Mouse (Mus musculus) G1E (cell line): ENCODE measurements around the gene Tmtc1. TPM values are rescaled to one million over a fixed set of nuclear protein-coding genes. Genes with fewer than 3 reads are reported as not detected.

ENCODE experiments used
- ATAC-seq: 2 replicates; pipeline ENCODE4 v1.8.0; 2016; ENCODE audit warnings: mild to moderate bottlenecking; ENCODE audit not compliant: insufficient number of reproducible peaks, poor library complexity, low FRiP score, severe bottlenecking; ENCODE audit errors: extremely low read depth
- DNase-seq: peaks from one replicate; pipeline ENCODE4 v3.0.0; 2012; ENCODE audit warnings: low spot score
- H3K27me3 ChIP-seq: 2 replicates; pipeline ENCODE4 v1.6.1; 2012; ENCODE audit warnings: mild to moderate bottlenecking, low read length, inconsistent platforms; ENCODE audit not compliant: insufficient read depth
- H3K36me3 ChIP-seq: replicated peaks from 2 replicates; pipeline ENCODE3; 2012; ENCODE audit warnings: mild to moderate bottlenecking, inconsistent platforms
- H3K4me1 ChIP-seq: 2 replicates; pipeline ENCODE4 v1.6.1; 2012; ENCODE audit warnings: low read depth, low read length, inconsistent platforms, mixed read lengths; ENCODE audit not compliant: insufficient read depth
- H3K4me3 ChIP-seq: 2 replicates; pipeline ENCODE4 v1.5.1; 2012; ENCODE audit warnings: low read depth, mild to moderate bottlenecking, inconsistent platforms, low read length, moderate library complexity, mixed read lengths
- H3K9me3 ChIP-seq: replicated peaks from 2 replicates; pipeline ENCODE4 v1.6.1; 2012; ENCODE audit warnings: inconsistent platforms
- CTCF ChIP-seq: IDR thresholded peaks from 2 replicates; pipeline ENCODE4 v1.5.1; 2012; ENCODE audit warnings: low read depth, low read length, inconsistent platforms, mixed read lengths
- GATA1 ChIP-seq: IDR thresholded peaks from 2 replicates; pipeline ENCODE4 v1.6.1; 2012; ENCODE audit warnings: borderline replicate concordance, low read length, inconsistent platforms, mixed read lengths
- GATA2 ChIP-seq: IDR thresholded peaks from 2 replicates; pipeline ENCODE4 v1.6.1; 2012; ENCODE audit warnings: low read depth, low read length, inconsistent platforms, borderline replicate concordance
- POLR2AphosphoS5 ChIP-seq: IDR thresholded peaks from 2 replicates; pipeline ENCODE4 v1.6.1; 2012; ENCODE audit warnings: low read depth, low read length, inconsistent platforms; ENCODE audit not compliant: insufficient replicate concordance
- TAL1 ChIP-seq: conservative IDR thresholded peaks from 2 replicates; pipeline ENCODE4 v1.6.1; 2012; ENCODE audit warnings: low read depth, low read length, inconsistent platforms, mixed read lengths
- polyA plus RNA-seq: library from polyadenylated mRNA; stranded (reverse); fragments of >175 nt; gene quantifications from 2 replicates; pipeline ENCODE4 v1.2.3, GENCODE M21; 2012
- total RNA-seq, 2 experiments: library from RNA; stranded (forward) in 1 of 2; stranded (reverse) in 1 of 2; fragments of 200-1000 nt in 1 of 2; fragments of >200 nt in 1 of 2; fragmentation: Nextera tagmentation in 1 of 2; gene quantifications; 2 replicates each; pipeline ENCODE4 v1.2.3; 2014 to 2017

Gene Tmtc1
- total and polyA plus RNA-seq, 3 experiments: 0.05 TPM; not detected in 2

DNA sequence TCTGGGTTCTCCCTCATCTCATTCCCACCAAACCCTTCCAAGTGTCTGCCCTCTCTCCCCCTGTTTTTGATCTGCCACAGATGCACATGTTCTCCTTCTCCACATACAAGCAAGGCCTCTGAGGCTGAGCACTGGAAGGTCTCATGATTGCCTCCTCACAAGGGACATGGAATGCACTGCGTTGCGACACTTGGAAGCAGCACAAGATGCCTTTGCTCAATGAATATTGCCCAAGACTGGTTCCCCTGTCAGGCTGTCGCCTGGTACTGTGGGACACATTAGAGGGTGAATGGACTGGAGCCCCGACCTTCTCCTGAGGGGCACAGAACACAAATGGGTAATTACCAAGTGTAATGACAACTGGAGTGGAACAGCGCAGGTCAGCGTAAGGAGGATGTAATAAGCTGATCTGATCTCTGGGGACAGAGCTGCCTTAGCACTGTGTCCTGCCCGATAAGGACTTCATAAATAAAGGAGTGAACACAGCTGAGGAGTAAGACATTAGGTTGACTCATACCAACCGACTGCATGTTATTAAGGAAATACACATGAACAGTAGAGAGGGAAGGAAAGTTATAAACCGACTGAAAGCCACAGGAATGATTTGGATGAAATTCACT, 62.9 kb downstream of the Tmtc1 start:
- TF ChIP-seq TAL1 (no peak), GATA2 (no peak), POLR2AphosphoS5 (no peak), CTCF (no peak), GATA1 (no peak)
- no peak for ATAC-seq
- DNase-seq: no peak
- 0 out of 2 replicates have a peak, but pooled peaks cover 3% of the 10 kb centered on the region for H3K27me3 ChIP-seq
- H3K9me3 ChIP-seq: no peaks in the 10 kb centered on the region
- no peaks in the 10 kb centered on the region for H3K36me3 ChIP-seq
- H3K4me1 ChIP-seq: no peaks in the 10 kb centered on the region
- no peak overlapping the region for H3K4me3 ChIP-seq

- no peaks in the 10 kb centered on the region for H3K9me3 ChIP-seq
- TF ChIP-seq POLR2AphosphoS5 (no peak), GATA1 (no peak), CTCF (no peak), GATA2 (no peak), TAL1 (no peak)
- no peak for ATAC-seq
Measured at GRCm38 (mm10) chr6:148375618-148376209, 68.5 kb downstream of the Tmtc1 start.

GRCm38 (mm10) chr6:148375015-148375414, 69.2 kb downstream of the Tmtc1 start:
- DNase-seq: no peak
- no peak overlapping the region for H3K4me3 ChIP-seq
- no peaks in the 10 kb centered on the region for H3K9me3 ChIP-seq
- TF ChIP-seq TAL1 (no peak), POLR2AphosphoS5 (no peak), CTCF (no peak), GATA2 (no peak), GATA1 (no peak)
- no peaks in the 10 kb centered on the region for H3K4me1 ChIP-seq
- no peak for ATAC-seq
- H3K27me3 ChIP-seq: 0 out of 2 replicates have a peak, but pooled peaks cover 4% of the 10 kb centered on the region
- H3K36me3 ChIP-seq: no peaks in the 10 kb centered on the region

More at GRCm38 (mm10) chr6:148375618-148376209, 68.5 kb downstream of the Tmtc1 start:
- DNase-seq: no peak
- no peak overlapping the region for H3K4me3 ChIP-seq
- 0 out of 2 replicates have a peak, but pooled peaks cover 4% of the 10 kb centered on the region for H3K27me3 ChIP-seq
- H3K36me3 ChIP-seq: no peaks in the 10 kb centered on the region
- no peaks in the 10 kb centered on the region for H3K4me1 ChIP-seq

DNA sequence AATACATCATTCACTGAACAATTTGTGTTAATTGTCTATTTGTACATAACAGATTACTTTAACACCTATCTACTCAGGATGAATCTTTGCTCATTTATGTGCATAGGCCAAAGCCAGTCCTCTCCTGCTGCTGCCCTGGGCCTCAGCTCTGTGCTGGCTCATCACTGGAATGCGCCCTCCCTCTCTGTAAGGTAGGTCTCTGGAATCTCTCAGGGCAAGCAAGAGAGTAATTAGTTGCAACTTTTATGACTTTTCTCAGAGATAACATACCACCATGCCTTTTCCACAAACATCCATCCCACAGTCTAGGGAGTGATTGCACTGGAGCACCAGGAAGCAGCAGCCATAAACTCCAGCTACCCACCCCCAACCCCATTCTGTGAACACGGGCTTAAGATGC, 70.7 kb downstream of the Tmtc1 start:
- no peak overlapping the region for H3K4me3 ChIP-seq
- 0 out of 2 replicates have a peak, but pooled peaks cover 4% of the 10 kb centered on the region for H3K27me3 ChIP-seq
- no peaks in the 10 kb centered on the region for H3K4me1 ChIP-seq
- no peak for ATAC-seq
- no peak for DNase-seq
- TF ChIP-seq GATA1: no peak
- no peak for TF ChIP-seq TAL1
- TF ChIP-seq GATA2: no peak
- no peak for TF ChIP-seq CTCF
- TF ChIP-seq POLR2AphosphoS5: no peak
- H3K36me3 ChIP-seq: no peaks in the 10 kb centered on the region
- no peaks in the 10 kb centered on the region for H3K9me3 ChIP-seq

- Histone ChIP-seq H3K27me3 (0 out of 2 replicates have a peak, but pooled peaks cover 4% of the 10 kb centered on the region), H3K9me3 (no peaks in the 10 kb centered on the region), H3K4me1 (no peaks in the 10 kb centered on the region), H3K4me3 (no peak overlapping the region), H3K36me3 (no peaks in the 10 kb centered on the region)
- DNase-seq (no peak), ATAC-seq (no peak; the same call in 1 of the 2 replicates)
- TF ChIP-seq CTCF (0 out of 2 replicates have a peak, but pooled peaks have one; percentile 5), TAL1 (no peak)
Measured at GRCm38 (mm10) chr6:148371223-148371622, 73.0 kb downstream of the Tmtc1 start.

DNA sequence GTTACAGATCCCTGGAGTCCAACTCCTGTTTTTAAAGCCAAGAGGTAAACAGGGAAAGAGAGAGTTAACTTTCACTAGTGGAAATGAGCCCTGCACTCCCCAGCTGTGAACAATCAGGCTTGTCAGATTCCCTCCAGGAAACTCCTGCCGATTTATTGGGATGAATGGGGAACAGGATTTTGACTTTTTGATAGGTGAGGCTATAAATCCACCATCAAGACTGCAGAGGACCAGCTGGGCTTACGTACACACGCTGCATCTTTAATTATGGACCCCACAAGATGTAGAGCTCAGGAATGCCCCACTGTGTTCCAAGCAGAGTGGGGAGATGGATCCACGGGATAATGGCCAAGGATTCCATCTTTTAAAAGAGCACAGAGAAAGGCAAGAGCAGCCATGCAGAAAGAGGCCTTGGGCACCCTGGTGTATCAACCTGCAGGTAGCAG, 77.1 kb downstream of the Tmtc1 start:
- Histone ChIP-seq H3K4me1 (no peaks in the 10 kb centered on the region), H3K27me3 (no peaks in the 10 kb centered on the region), H3K4me3 (no peak overlapping the region), H3K36me3 (no peaks in the 10 kb centered on the region), H3K9me3 (no peaks in the 10 kb centered on the region)
- DNase-seq (no peak), ATAC-seq (no peak)
- TF ChIP-seq GATA1 (no peak), GATA2 (no peak), TAL1 (no peak), CTCF (no peak), POLR2AphosphoS5 (no peak)
